Mouse (Mus musculus) kidney, adult 2 months (tissue): ENCODE results near the gene Galnt6.

Experiments used
- CTCF ChIP-seq: fragments of 200-500 bp; conservative IDR thresholded peaks from 2 replicates; pipeline ENCODE4 v1.5.1; 2011; ENCODE audit warnings: low read depth, mild to moderate bottlenecking, control low read depth, low read length, moderate library complexity, mixed read lengths; ENCODE audit not compliant: insufficient read depth, insufficient read length
- POLR2A ChIP-seq: fragments of 200-500 bp; IDR thresholded peaks from one replicate; pipeline ENCODE4 v1.6.1; 2011; ENCODE audit warnings: low read depth, low read length, control low read depth

DNA sequence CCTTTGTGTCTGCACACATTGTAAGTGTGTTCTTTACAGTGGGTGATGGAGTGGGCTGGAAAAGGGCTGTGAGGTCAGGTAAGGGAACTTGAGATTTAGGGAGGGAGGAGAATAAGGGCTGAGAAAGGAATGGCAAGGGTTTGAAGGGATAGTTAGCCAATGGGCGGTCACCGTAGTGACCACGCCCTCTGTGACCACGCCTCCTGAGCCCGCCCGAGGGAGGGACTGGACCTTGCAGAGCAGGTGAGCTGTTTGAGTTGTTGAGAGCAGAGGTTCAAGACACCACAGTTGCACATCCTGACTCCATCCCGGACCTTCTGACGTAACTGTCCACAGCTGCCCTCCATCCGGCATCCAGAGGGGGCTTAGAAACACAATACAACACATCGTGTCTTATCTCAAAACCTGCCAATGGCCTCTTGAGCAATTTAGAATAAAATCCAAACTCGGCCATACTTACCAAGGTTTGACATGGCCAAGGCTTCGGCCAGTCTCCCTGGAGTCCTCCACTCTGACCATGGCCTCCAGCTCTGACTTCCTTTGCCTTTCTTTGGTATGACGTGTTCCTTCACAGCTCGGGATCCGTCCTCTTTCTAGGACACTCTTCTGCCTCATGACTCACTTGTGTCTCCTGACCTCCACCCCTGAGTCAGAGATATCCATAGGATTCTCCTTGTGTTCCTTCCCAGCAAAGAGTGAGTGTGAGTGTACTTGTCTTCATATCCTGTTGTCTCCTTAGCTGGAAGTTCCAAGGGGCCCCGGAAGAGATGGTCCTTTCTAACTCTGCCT is 35.2 kb upstream of the Galnt6 start:
- no peak for TF ChIP-seq CTCF
- TF ChIP-seq POLR2A: no peak
